Mouse (Mus musculus) frontal cortex, postnatal 36 days (tissue): ENCODE results near the gene Cryl1.

Source experiments
- DNase-seq, 2 experiments: peaks; one replicate each; pipeline ENCODE4 v3.0.0; 2022; ENCODE audit warnings: low spot score in 2 of 2

Cryl1 gene

DNA sequence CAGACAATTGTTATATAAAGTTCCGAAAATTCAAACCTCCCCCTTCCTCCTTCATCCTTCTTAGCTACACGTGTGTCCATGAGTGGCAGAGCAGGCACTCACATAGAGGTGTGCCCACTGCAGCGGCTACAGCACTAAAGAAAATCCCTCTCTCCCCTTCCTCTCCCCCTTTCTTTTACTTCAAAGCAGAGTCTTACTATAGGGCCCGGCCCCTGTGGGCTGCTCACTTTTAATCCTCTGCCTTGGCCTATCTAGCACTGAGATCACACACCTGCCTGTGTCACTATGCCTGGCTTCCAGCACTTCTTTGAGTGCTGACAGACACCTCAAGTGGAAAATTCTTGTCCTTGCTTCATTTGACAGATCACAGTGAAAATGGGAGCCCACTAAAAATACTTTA is 163.6 kb downstream of the Cryl1 start:
- DNase-seq = no peak

DNA sequence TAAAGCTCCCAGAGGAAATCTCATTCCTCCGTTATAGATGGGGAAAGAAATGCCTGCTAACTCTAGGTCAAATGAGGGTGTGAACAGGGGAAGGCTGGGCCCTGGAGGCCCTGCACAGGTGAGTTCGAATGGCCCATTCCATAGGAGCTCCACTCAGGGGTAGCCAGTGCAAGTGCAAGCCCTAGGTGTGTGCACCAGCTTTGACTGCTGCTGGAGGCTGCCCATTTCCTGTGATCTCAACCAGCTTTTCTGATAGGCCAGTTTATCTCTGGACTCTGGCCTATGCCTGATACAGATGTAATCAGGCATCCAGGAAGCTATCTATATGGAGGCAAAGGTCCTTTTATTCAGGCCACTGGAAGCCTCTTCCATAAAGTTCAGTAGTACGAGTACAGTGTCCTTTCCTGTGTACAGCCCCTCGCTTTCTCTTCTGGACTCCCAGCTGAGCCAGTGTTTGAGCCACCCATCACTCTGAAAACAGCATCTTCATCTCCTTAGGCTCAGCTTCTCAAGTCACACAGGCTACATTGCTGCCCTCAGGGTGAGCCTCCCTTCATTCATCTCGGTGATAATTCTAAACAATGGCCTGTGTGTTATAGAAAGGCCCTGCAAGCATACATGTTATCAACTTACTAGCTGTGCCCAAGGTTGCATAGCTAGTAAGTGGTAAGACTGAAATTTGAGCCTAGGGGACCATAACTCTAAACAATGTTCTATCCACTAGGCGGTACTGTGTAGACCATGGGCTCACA is 167.9 kb downstream of the Cryl1 start:
- DNase-seq = no peak
